Mouse (Mus musculus) kidney, postnatal 0 days (tissue): Measurements from ENCODE around the gene Tctn3. TPM values are rescaled to one million over a fixed set of nuclear protein-coding genes. Genes with fewer than 3 reads are reported as not detected.
"Not testable (repeated sequence)": the region's sequence is repeated elsewhere in the genome, so short reads cannot be mapped to it uniquely, and the experiment has no call there.

ENCODE experiments used
- ATAC-seq: fragments of 200-750 bp; cut with Nextera tagmentation; replicated peaks from 2 replicates; pipeline ENCODE4 v1.8.0; 2017; ENCODE audit warnings: low read depth, moderate number of reproducible peaks, moderate TSS enrichment, moderate library complexity; ENCODE audit not compliant: low FRiP score
- DNase-seq: peaks from one replicate; pipeline ENCODE4 v3.0.0-alpha.2; 2016; ENCODE audit warnings: low spot score
- H3K27ac ChIP-seq: fragments of 300-500 bp; sonication (generic); 2 replicates; pipeline ENCODE4 v1.5.1; 2014; ENCODE audit warnings: mild to moderate bottlenecking
- H3K27me3 ChIP-seq: fragments of 300-500 bp; sonication (generic); 2 replicates; pipeline ENCODE4 v1.6.1; 2014; ENCODE audit warnings: low read length, mixed read lengths; ENCODE audit not compliant: insufficient read depth
- H3K36me3 ChIP-seq: fragments of 300-500 bp; sonication (generic); 2 replicates; pipeline ENCODE4 v1.6.1; 2014; ENCODE audit warnings: low read length, mixed read lengths; ENCODE audit not compliant: insufficient read depth
- H3K4me1 ChIP-seq: fragments of 300-500 bp; sonication (generic); replicated peaks from 2 replicates; pipeline ENCODE4 v1.6.1; 2014; ENCODE audit warnings: antibody characterized with exemption, low read length, mixed read lengths; ENCODE audit not compliant: insufficient read depth
- H3K4me2 ChIP-seq: fragments of 300-500 bp; sonication (generic); 2 replicates; pipeline ENCODE4 v1.6.1; 2014; ENCODE audit warnings: mild to moderate bottlenecking, low read length, moderate library complexity, mixed read lengths
- H3K4me3 ChIP-seq: fragments of 300-500 bp; sonication (generic); replicated peaks from 2 replicates; pipeline ENCODE4 v1.5.1; 2014; ENCODE audit warnings: low read depth, low read length
- H3K9ac ChIP-seq: fragments of 300-500 bp; sonication (generic); 2 replicates; pipeline ENCODE4 v1.6.1; 2014; ENCODE audit warnings: low read depth, low read length
- H3K9me3 ChIP-seq: fragments of 300-500 bp; sonication (generic); replicated peaks from 2 replicates; pipeline ENCODE4 v1.6.1; 2016; ENCODE audit warnings: low read length, inconsistent platforms, mixed read lengths
- CTCF ChIP-seq: IDR thresholded peaks from 2 replicates; pipeline ENCODE4 v1.5.1; 2016; ENCODE audit warnings: antibody characterized with exemption, low read depth, mild to moderate bottlenecking, moderate library complexity
- WGBS: fragments of 180-500 bp; shearing (Covaris S2); extraction: QIAGEN DNeasy Blood & Tissue Kit; methylation state at CpG from one replicate; pipeline ENCODE4 v1.1.7; 2014; 5-methylcytosine and 5-hydroxymethylcytosine counted together
- polyA plus RNA-seq: library from polyadenylated mRNA; unstranded; fragments of >200 nt; fragmentation: Nextera tagmentation; extraction: Ambion mirVana; gene quantifications from 2 replicates; pipeline ENCODE4 v1.2.1, GENCODE M21; 2015

Gene Tctn3
- polyA plus RNA-seq, 1 experiment from 2014 or later, result 9.3 TPM

- no peak overlapping the region for H3K9ac ChIP-seq
- DNase-seq, result no peak
- no peak for ATAC-seq
- 91% methylated on average over 6 of the region's 6 CpGs for WGBS
- H3K4me1 ChIP-seq, result 0 out of 2 replicates have a peak, but pooled peaks cover 4% of the 10 kb centered on the region
- H3K9me3 ChIP-seq, result no peaks in the 10 kb centered on the region
- H3K27me3 ChIP-seq, result no peaks in the 10 kb centered on the region
- H3K4me3 ChIP-seq, result no peak overlapping the region
- H3K27ac ChIP-seq, result no peak overlapping the region
- peaks cover 32% of the 10 kb centered on the region for H3K36me3 ChIP-seq
- no peak for TF ChIP-seq CTCF
- H3K4me2 ChIP-seq, result no peak overlapping the region
These were observed 4.4 kb downstream of the Tctn3 start for GRCm38 (mm10) chr19:40607676-40608075.

- no peaks in the 10 kb centered on the region for H3K4me1 ChIP-seq
- no peak overlapping the region for H3K4me3 ChIP-seq
- no peak overlapping the region for H3K27ac ChIP-seq
- no peak overlapping the region for H3K9ac ChIP-seq
- H3K9me3 ChIP-seq, result no peaks in the 10 kb centered on the region
- H3K36me3 ChIP-seq, result peaks cover 38% of the 10 kb centered on the region
- TF ChIP-seq CTCF, result no peak
- no peaks in the 10 kb centered on the region for H3K27me3 ChIP-seq
- H3K4me2 ChIP-seq, result no peak overlapping the region
- WGBS, result 92% methylated on average over 9 of the region's 9 CpGs
- DNase-seq, result no peak
- no peak for ATAC-seq
These were observed 6.8 kb downstream of the Tctn3 start for GRCm38 (mm10) chr19:40605189-40605588.

- no peak overlapping the region for H3K27ac ChIP-seq
- H3K9me3 ChIP-seq, result no peaks in the 10 kb centered on the region
- no peaks in the 10 kb centered on the region for H3K27me3 ChIP-seq
- no peak overlapping the region for H3K4me2 ChIP-seq
- peaks cover 19% of the 10 kb centered on the region; the same call in 1 of the 2 replicates for H3K36me3 ChIP-seq
- ATAC-seq, result no peak
- no peak overlapping the region for H3K4me3 ChIP-seq
- no peak for DNase-seq
- H3K4me1 ChIP-seq, result no peaks in the 10 kb centered on the region
- 85% methylated on average over 3 of the region's 3 CpGs for WGBS
- TF ChIP-seq CTCF, result no peak
- H3K9ac ChIP-seq, result no peak overlapping the region
These were observed 10.2 kb downstream of the Tctn3 start for GRCm38 (mm10) chr19:40601870-40602269.

- not testable (repeated sequence) for H3K4me2 ChIP-seq, H3K9me3 ChIP-seq, DNase-seq, H3K4me1 ChIP-seq, ATAC-seq, H3K4me3 ChIP-seq, H3K27ac ChIP-seq, H3K9ac ChIP-seq, H3K27me3 ChIP-seq
- 72% methylated on average over 5 of the region's 5 CpGs for WGBS
- peaks cover 18% of the 10 kb centered on the region; the same call in 1 of the 2 replicates for H3K36me3 ChIP-seq
These were observed 11.2 kb downstream of the Tctn3 start for GRCm38 (mm10) chr19:40600846-40601245.

GRCm38 (mm10) chr19:40595831-40596230 is 16.2 kb downstream of the Tctn3 start:
- Histone ChIP-seq H3K36me3 (0 out of 2 replicates have a peak, but pooled peaks cover 4% of the 10 kb centered on the region), H3K4me1 (no peaks in the 10 kb centered on the region), H3K4me2 (no peak overlapping the region), H3K9me3 (no peaks in the 10 kb centered on the region), H3K9ac (no peak overlapping the region), H3K27me3 (no peaks in the 10 kb centered on the region), H3K27ac (no peak overlapping the region), H3K4me3 (no peak overlapping the region)
- DNase-seq, result no peak
- no peak for ATAC-seq
- no peak for TF ChIP-seq CTCF
- WGBS, result 79% methylated on average over 8 of the region's 8 CpGs

- Histone ChIP-seq H3K9ac (no peak overlapping the region), H3K4me1 (no peaks in the 10 kb centered on the region), H3K4me3 (no peak overlapping the region), H3K36me3 (0 out of 2 replicates have a peak, but pooled peaks cover 4% of the 10 kb centered on the region), H3K9me3 (no peaks in the 10 kb centered on the region), H3K27ac (no peak overlapping the region), H3K27me3 (no peaks in the 10 kb centered on the region), H3K4me2 (no peak overlapping the region)
- DNase-seq, result no peak
- no peak for TF ChIP-seq CTCF
- ATAC-seq, result no peak
- 79% methylated on average over 3 of the region's 3 CpGs for WGBS
These were observed 16.8 kb downstream of the Tctn3 start for GRCm38 (mm10) chr19:40595231-40595630.

GRCm38 (mm10) chr19:40589530-40589880 is 22.5 kb downstream of the Tctn3 start:
- WGBS, result 0% methylated on average over 10 of the region's 10 CpGs
- ATAC-seq (peak; percentile 8; the same call in 1 of the 2 replicates), DNase-seq (no peak)
- H3K27ac ChIP-seq, result 0 out of 2 replicates have a peak overlapping the region, but pooled peaks have one; percentile 50
- H3K9ac ChIP-seq, result 0 out of 2 replicates have a peak overlapping the region, but pooled peaks have one; percentile 31
- no peaks in the 10 kb centered on the region for H3K36me3 ChIP-seq
- H3K4me1 ChIP-seq, result no peaks in the 10 kb centered on the region
- no peaks in the 10 kb centered on the region for H3K9me3 ChIP-seq
- no peak for TF ChIP-seq CTCF
- H3K27me3 ChIP-seq, result no peaks in the 10 kb centered on the region
- peak overlapping the region; percentile 80 for H3K4me2 ChIP-seq
- H3K4me3 ChIP-seq, result peak overlapping the region; percentile 63
